Mouse (Mus musculus): ENCODE measurements around the gene Nmnat3.

DNA sequence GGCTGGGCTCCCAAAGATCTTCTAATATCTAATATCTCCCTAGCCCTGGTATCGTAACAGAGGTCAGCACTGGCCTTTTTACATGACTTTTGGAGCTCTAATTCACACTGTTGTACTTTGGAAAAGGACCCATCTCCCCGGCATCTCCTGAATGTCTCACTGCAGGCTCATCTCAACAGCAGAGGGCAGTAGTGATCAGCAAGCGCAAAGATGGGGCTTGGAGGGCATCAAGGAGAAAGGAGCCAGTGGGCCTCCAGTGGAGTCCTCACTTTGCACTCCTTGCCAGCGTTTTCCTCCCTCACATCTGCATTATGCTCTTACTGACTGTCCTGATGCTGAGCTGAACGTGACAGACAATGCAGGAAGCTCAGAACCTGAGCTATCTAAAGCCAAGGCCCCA is 155.4 kb downstream of the Nmnat3 start:
- no peak for TF ChIP-seq POLR2A (IDR thresholded peaks at IDR 0.05; ENCODE audit: control insufficient read depth, low read depth, low read length)
- peak; percentile 52; the same call in 1 of the 2 replicates for TF ChIP-seq CTCF (IDR thresholded peaks at IDR 0.05; ENCODE audit: control insufficient read depth, insufficient read depth, insufficient replicate concordance, low read depth, low read length)

Data from testis, adult 2 months (tissue).